In the genomic region with DNA sequence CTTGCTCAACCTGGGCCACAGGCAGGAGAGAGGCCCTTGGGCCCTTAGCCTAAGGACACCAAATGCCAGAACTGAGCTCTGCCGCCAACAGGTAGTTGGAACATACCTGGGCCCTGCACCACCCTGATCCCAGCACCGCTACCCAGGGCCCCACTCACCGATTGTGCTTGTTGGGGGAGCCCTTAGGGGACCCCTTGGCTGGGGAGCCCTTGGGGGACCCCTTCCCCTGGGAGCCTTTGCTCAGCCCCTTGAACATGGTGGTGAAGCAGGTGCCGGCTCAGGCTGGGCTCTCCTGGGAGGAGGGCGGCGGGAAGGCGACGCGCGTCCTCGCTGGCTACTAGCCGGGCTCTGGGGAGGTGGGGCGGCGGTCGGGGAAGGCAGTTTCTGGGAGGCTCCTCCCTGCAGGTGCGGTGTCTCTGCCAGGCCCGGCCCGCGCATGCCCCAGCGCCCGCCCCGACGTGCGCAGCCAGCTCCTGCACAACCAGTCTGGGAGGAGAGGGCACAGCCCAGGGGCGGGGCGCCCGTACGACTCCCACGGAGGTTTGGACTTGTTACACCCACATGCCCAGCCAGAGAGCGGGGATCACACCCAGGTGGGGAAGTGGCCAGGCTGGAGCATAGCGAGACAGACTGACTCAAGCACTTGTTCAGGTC, we compare ENCODE assay signal across 8 mouse cellular contexts. TPM values are rescaled to one million over a fixed set of nuclear protein-coding genes. Genes with fewer than 3 reads are reported as not detected.
DNase-seq lines count a peak whose midpoint lies in the region; ATAC-seq lines count a peak whose summit lies in the region.

Gene Evpl (minus strand): TSS at position 336 of the 654 bp plus-strand sequence.

- peak; percentile 20 for DNase-seq in Muller cell, postnatal 12 days (ENCODE audit: inconsistent ontology term)
- no peak for DNase-seq in embryonic facial prominence, embryonic 11.5 days (ENCODE audit: low spot score)
- DNase-seq in ovary, adult 18-20 months (ENCODE audit: low spot score), result peak; percentile 71
- DNase-seq in frontal cortex, adult 2 months (ENCODE audit: extremely low spot score in 1 of 2, low spot score in 1 of 2), result no peak
- no peak for DNase-seq in left cerebral cortex, postnatal 25 days (ENCODE audit: low spot score in 2 of 2)
- no peak for DNase-seq in layer of hippocampus, adult 9-10 months (ENCODE audit: low spot score)

- no peaks in the 10 kb centered on the region for H3K9me3 ChIP-seq in embryonic facial prominence, embryonic 11.5 days (replicated peaks; ENCODE audit: control insufficient read depth, low read length)
- H3K9me3 ChIP-seq in limb, embryonic 15.5 days, result no peaks in the 10 kb centered on the region

- no peak for ATAC-seq in embryonic facial prominence, embryonic 11.5 days (replicated peaks; ENCODE audit: insufficient number of reproducible peaks, low FRiP score, low TSS enrichment, low read depth)
- peak; percentile 64 to 72 for ATAC-seq in hematopoietic stem cell, adult 5-6 weeks (replicated peaks in 1 of 2; ENCODE audit: insufficient read depth in 1 of 2, low FRiP score in 2 of 2, low TSS enrichment in 1 of 2, low read depth in 1 of 2, poor library complexity in 2 of 2, severe bottlenecking in 2 of 2)
- peak; percentile 72 for ATAC-seq in limb, embryonic 15.5 days (ENCODE audit: insufficient number of reproducible peaks, low FRiP score, low TSS enrichment, low read depth)

- WGBS in embryonic facial prominence, embryonic 11.5 days, result 15% methylated on average over 28 of the region's 31 CpGs
- WGBS in limb, embryonic 15.5 days, result 11% methylated on average over 30 of the region's 31 CpGs

- intact Hi-C loops in left cerebral cortex, postnatal 25 days (cut with DNase I), result no loop called here

- no peaks in the 10 kb centered on the region for H3K36me3 ChIP-seq in embryonic facial prominence, embryonic 11.5 days (replicated peaks; ENCODE audit: control insufficient read depth, insufficient read depth, low read depth, low read length)
- peaks cover 2% of the 10 kb centered on the region; the same call in 1 of the 2 replicates for H3K36me3 ChIP-seq in limb, embryonic 15.5 days

- no peak within 1 kb of the TSS for H3K9ac ChIP-seq in embryonic facial prominence, embryonic 11.5 days (replicated peaks; ENCODE audit: low read length)
- 0 out of 2 replicates have a peak within 1 kb of the TSS, but pooled peaks have one; percentile 31 for H3K9ac ChIP-seq in limb, embryonic 15.5 days

- peaks cover 13% of the 10 kb centered on the region; the same call in 1 of the 2 replicates for H3K27me3 ChIP-seq in embryonic facial prominence, embryonic 11.5 days (ENCODE audit: control insufficient read depth, insufficient read depth, low read length)
- H3K27me3 ChIP-seq in limb, embryonic 15.5 days, result peaks cover 18% of the 10 kb centered on the region

- H3K4me1 ChIP-seq in embryonic facial prominence, embryonic 11.5 days (ENCODE audit: control insufficient read depth, insufficient read depth, low read length), result no peaks in the 10 kb centered on the region; the same call in 1 of the 2 replicates
- peaks cover 21% of the 10 kb centered on the region for H3K4me1 ChIP-seq in limb, embryonic 15.5 days

- no peak within 1 kb of the TSS for H3K27ac ChIP-seq in embryonic facial prominence, embryonic 11.5 days (replicated peaks; ENCODE audit: low read depth, low read length)
- peak within 1 kb of the TSS; percentile 47 for H3K27ac ChIP-seq in limb, embryonic 15.5 days

- no peak within 1 kb of the TSS for H3K4me3 ChIP-seq in embryonic facial prominence, embryonic 11.5 days (ENCODE audit: low read depth, low read length)
- peak within 1 kb of the TSS; percentile 34 for H3K4me3 ChIP-seq in limb, embryonic 15.5 days

- H3K4me2 ChIP-seq in embryonic facial prominence, embryonic 11.5 days (ENCODE audit: low read depth, low read length), result peak within 1 kb of the TSS; percentile 32
- peak within 1 kb of the TSS; percentile 39 for H3K4me2 ChIP-seq in limb, embryonic 15.5 days

RNA-seq across cellular contexts. Expression of gene Evpl, which starts in this region (rescaled TPM):
- polyA plus RNA-seq in embryonic facial prominence, embryonic 11.5 days (2014; fragmentation: Nextera tagmentation; extraction: Ambion mirVana), result 0.73 and 0.88 TPM in 2 replicates
- 2.4 and 2.9 TPM in 2 replicates for total RNA-seq in hematopoietic stem cell, adult 5-6 weeks (2017)
- 43.2 and 46.4 TPM in 2 replicates for polyA plus RNA-seq in limb, embryonic 15.5 days (2015; fragmentation: Nextera tagmentation; extraction: Ambion mirVana)
- 1.0 and 1.1 TPM in 2 replicates for polyA plus RNA-seq in frontal cortex, adult 2 months (2012; rRNA removed)
- 1 to 10 TPM in 1 of 2 experiments, under 1 TPM in 1; 0.92 to 1.1 TPM for total RNA-seq in left cerebral cortex, postnatal 25 days (2021)

Comparison
In these comparisons a context has a peak if more than half of its experiments do, and no peak if none do; other contexts are left out.
1. RNA of gene Evpl (polyA plus RNA-seq): 43.2 to 46.4 TPM in limb, embryonic 15.5 days; 1.0 to 1.1 TPM in frontal cortex, adult 2 months and 0.73 to 0.88 TPM in embryonic facial prominence, embryonic 11.5 days; every median in the first group is over 10 times any median in the second.
2. DNase-seq: peak in Muller cell, postnatal 12 days (single experiment) and ovary, adult 18-20 months (single experiment); none in embryonic facial prominence, embryonic 11.5 days (single experiment), frontal cortex, adult 2 months (0 of 2), left cerebral cortex, postnatal 25 days (0 of 2) and layer of hippocampus, adult 9-10 months (single experiment).